Mouse (Mus musculus) erythroid progenitor cell, adult 5-6 weeks (primary cell): Measurements from ENCODE around the gene Hist1h4f. TPM values are rescaled to one million over a fixed set of nuclear protein-coding genes. Genes with fewer than 3 reads are reported as not detected.
A peak's percentile ranks its signal among the peaks of the same experiment; 100 is the strongest.

Experiments used
- ATAC-seq: replicated peaks from 2 replicates; pipeline ENCODE4 v1.8.0; 2016; ENCODE audit warnings: moderate number of reproducible peaks, mild to moderate bottlenecking, moderate TSS enrichment, inconsistent platforms; ENCODE audit not compliant: poor library complexity, low FRiP score, severe bottlenecking
- total RNA-seq, 2 experiments: library from RNA; stranded (forward) in 1 of 2; stranded (reverse) in 1 of 2; fragments of 150-400 nt in 1 of 2; fragments of 186-747, 209-891 nt in 1 of 2; gene quantifications; 2 replicates each; pipeline versions ENCODE4 v1.2.3 to v1.2.4; 2015 to 2017; ENCODE audit warnings: low replicate concordance in 2 of 2

The Hist1h4f gene
- total RNA-seq, 2 experiments from 2014 or later = 838 to 7,675 TPM

DNA sequence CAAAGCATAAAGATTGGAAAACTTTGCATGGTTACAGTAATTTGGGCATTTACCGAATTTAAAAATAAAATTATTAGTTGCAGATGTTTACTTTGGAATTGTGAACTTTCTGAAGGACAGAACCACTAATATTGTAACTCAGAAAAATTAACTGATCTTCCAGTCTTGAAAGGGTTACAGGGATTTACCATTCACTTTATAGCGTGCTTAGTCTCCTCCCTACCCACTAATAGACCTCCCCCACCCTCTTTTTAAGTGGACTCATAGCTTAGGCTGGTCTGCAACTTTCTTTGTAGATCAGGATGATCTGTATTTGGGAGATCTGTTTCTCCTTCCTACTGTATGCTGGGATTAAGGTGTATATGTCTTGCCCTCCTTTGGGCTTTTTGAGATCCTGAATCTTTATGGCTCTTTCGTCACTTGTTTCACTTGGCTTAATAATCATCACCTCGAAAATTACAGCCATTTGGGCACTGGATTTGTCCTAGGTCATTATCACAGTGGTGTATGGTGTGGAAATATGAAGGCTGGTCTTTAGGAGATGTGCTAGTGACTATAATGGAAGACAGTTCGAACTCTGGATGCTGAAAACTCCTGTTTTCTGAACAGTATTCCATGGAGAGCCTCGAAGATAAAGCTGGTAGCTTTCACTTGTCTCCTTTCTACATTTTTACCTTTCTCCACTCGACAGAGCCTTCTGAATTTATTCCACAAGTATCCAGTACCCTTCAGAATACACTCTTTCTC, 15.2 kb downstream of the Hist1h4f start:
- ATAC-seq = no peak

DNA sequence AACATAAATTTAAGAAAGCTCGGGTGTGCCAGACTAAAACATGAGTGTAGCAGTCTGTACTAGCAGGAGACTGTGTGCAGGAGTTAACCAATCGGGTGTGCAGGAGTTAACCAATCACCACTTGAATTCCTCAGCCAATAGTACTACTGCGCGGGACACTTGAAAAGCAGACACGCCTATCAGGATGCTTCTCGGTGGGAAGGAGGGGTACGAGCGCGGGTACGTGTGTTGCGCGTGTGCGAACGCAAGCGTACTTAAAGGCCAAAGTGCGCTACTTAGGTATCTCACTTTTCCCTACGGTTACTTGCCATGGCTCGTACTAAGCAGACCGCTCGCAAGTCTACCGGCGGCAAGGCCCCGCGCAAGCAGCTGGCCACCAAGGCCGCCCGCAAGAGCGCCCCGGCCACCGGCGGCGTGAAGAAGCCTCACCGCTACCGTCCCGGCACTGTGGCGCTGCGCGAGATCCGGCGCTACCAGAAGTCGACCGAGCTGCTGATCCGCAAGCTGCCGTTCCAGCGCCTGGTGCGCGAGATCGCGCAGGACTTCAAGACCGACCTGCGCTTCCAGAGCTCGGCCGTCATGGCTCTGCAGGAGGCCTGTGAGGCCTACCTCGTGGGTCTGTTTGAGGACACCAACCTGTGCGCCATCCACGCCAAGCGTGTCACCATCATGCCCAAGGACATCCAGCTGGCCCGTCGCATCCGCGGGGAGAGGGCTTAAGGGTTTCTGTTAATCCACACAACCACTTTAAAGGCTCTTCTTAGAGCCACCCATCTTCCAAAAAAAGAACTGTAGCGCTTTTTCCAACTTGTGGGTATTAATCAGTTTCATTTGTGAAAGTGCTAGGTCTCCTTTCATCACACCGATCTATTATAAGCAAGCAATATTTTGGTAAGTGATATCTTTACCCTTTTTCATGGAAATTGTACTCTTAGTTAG, 16.0 kb downstream of the Hist1h4f start, which contains the start of gene Hist1h3g:
Gene Hist1h3g, plus strand, starts transcription at position 286 of the 939 bp plus-strand sequence.
- peak; percentile 70 for ATAC-seq

DNA sequence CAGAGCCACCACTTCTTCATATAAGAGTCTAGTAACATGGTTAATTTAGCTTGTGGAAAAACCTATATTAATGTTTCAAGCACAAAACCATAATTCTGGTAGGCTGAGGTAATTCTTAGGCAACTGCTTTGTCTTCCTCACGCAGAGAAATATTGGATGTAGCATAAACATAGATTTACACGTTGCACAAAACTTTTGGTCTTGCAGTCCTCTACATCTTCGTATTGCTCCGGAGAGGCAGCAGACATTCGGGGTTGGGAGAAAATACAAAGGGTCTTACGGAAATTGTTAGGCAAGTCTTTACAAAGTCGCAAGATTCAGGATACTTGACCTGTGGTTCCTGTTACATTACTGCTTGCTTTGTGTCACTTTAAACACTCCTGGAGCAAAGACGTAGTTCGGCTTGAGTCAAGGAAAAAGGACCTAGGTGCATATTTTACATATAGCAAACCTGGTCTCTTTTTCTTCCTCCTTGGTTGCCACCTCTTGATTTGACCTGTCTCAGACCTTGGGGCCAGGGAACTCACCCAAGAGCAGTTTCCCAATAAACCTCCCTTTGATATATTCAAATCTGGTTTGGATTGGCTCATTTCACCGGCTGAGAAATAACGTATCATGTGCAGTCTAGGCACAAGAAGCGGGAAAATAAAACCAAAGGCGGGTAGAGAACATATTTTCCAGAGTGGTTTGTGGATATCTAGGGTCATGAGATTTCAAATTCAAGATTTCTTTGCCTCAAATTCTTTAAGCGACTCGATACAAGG, 16.9 kb downstream of the Hist1h4f start:
- peak; percentile 23 for ATAC-seq

DNA sequence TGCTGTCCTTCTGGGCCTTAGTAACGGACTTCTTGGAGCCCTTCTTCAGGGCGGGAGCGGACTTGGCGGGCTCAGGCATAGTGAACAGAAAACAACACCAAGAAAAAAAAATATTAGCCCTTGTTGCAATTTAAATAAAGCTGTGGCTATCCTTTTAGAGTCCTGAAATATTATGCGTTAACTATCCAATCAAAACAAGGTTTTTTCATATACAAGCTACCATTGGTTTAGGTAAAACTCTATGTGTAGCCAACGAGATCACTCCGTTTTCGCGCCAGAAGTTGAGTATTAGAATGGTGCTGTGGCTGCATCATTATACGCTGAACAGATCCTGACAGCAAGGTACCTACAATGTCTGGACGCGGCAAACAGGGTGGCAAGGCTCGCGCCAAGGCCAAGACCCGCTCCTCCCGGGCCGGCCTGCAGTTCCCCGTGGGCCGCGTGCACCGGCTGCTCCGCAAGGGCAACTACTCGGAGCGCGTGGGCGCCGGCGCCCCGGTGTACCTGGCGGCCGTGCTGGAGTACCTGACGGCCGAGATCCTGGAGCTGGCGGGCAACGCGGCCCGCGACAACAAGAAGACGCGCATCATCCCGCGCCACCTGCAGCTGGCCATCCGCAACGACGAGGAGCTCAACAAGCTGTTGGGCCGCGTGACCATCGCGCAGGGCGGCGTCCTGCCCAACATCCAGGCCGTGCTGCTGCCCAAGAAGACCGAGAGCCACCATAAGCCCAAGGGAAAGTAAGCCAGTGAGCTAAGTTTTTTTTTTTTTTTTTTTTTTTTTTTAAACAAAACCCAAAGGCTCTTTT, 17.7 kb downstream of the Hist1h4f start, which contains the start of gene Hist1h2af:
Gene Hist1h2af, plus strand, starts transcription at position 347 of the 808 bp plus-strand sequence.
- ATAC-seq = peak; percentile 47

DNA sequence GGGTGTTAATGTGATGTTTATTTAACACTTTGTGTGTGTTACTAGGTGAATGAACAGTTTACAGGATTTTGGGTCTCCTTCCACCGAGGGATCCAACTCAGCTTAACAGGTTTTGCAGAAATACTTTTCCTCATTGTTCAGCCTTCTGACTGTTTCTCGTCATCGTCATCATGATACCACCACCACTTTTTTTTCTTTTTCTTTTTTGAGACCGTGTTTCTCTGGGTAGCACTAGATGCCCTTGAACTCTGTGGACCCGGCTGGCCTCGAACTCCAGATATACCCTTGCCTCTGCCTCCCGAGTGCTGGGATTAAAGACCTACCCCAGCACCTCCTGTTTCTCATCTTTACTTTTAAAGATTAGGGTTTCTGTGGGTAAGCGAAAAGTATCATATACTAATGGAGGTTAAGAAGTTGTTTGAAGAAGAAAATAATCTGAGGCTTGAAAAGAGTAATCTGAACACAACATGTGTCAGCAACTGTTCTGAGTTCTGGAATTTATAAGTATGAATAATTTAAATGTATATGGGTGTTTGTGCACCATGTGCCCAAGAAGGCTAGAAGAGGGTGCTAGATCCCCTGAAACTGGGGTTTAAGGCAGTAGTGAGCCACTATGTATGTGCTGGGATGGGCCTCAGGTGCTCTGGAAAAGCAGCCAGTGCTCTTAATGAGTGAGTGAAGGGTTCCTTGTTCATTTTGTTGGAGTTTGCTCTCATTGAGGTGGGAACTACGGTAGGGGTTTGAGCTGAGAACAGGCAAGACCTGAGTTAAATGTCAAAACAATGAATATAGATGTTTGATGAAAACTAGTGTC, 19.0 kb downstream of the Hist1h4f start:
- ATAC-seq = no peak

DNA sequence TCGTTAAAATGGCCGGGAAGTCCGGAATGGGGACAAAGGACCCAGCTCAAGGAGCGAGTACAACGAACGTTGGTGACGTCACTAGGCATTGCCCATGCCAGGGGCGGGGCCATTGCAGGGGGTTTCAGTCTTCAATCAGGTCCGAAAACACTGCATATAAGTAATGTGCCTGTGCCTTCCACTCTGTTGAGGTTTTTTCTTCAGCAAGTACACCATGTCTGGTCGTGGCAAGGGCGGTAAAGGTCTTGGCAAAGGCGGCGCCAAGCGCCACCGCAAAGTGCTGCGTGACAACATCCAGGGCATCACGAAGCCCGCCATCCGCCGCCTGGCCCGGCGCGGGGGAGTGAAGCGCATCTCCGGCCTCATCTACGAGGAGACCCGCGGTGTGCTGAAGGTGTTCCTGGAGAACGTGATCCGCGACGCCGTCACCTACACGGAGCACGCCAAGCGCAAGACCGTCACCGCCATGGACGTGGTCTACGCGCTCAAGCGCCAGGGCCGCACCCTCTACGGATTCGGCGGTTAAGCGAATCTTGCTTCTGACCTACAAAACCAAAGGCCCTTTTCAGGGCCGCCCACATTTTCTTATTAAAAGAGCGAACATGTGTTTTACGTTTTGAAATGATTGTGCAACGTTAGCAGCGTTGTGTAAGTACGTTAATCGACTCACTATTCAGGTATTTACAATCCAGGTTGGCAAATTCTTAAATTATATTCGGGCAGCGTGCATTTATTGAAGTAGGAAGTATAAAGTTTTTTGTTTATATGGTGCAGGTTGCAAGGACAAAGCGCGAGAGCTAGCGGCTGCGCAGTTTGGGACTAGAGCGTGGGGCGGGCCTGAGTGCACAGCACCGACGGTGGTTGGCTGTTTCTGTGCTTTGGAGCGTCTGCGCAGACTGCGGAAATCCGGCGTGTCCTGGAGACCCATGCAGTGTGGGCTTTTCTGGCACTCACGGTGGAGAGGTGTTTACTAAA, 20.3 kb downstream of the Hist1h4f start, which contains the start of gene Hist1h4h:
Gene Hist1h4h, plus strand, starts transcription at position 150 of the 975 bp plus-strand sequence.
- peak; percentile 50 for ATAC-seq

DNA sequence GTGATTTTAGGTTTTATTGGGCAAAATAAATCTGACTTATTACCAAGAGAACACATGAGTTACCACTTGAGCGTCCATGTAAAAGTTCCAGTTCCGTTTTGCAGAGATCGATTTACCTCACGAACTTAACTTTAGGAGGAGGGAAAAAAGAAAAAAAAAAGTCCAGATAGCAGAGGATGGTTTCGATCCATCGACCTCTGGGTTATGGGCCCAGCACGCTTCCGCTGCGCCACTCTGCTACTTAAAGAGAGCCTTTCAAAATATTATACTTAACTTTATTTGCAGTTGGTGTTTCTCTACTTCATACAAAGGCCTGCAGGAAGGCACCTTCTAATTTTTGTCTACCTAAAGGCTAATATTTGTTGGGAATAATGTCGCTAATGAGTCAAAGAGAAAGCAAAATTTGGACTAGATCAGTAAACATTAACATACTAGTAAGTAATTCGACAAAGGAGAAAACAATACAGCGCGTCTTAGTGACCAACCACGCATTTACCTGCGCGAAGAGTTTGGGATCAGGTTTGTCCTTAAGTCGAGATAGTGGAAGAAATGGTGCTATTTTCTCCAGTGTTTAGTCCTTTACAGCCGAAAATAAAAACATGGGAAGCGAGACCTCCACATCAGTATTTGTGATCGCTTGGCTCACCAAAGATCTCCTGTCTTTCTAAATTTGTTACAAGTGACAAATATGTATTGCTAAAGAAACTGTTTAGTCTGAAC, 21.1 kb downstream of the Hist1h4f start:
- no peak for ATAC-seq

DNA sequence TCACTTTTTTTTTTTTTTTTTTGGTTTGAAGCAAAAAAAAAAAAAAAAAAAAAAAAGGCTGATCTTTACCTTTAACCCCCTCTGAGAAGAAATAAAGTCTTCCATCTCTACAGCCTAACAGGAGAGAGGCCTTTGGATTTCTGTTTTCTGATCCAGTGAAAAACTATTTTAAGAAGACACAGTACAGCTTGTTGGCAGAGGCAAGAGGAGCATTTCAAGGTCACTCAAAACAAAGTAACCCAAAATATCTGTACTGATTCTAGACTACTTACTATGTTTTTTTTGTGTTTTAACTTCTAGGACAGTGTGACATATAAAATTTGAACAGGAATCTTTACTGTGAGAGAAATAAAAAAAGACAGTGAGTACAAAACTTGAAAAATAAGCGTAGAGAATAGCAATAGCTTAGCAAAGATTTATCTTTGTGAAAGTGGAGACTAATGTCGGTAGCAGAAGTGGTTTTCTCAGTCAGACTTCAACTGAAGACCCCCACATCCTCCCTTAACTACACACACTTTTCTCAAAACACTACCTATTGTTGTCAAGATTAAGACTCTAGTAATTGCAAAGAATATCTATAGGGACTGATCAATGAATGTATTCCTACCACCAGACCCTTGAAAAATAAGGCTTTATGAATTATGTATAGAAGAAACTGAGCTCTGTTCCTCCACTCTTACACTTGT, 21.8 kb downstream of the Hist1h4f start:
- ATAC-seq = no peak

DNA sequence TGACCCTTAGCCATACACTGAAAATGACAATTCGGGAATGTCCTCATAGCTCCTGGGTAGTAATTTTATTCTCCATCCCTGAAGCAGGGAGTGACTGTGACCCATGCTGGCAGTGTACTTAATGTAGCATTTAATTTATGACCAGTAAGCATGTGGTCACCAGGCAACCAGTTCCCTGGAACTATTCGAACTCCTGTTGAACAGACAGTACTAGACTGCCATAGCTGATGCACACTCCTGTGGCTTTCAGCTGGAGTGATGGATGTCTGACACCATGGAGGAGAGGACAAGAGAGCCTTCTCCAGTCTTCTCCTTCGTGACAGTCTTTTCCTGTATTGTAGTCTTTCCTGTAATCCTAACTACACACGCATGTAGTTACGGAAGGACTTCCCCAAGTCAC, 22.4 kb downstream of the Hist1h4f start:
- ATAC-seq = no peak

DNA sequence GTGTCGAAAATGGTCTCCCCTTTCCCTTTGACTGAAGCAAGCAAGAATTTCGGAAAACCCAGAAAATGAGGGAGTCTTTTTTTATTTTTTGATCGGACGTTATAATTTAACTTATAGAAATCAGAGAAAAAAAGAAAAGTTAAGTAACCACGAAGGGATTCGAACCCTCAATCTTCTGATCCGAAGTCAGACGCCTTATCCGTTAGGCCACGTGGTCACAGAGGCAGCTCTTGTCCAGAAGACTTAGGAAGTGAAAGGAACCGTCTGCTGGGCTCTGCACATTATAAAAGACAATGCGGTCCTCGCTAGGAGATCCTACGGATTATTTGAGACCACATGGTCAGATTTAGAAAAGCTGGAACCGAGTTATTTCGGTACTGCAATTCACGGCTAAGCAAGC, 25.1 kb downstream of the Hist1h4f start:
- ATAC-seq = peak; percentile 36; the same call in 1 of the 2 replicates

DNA sequence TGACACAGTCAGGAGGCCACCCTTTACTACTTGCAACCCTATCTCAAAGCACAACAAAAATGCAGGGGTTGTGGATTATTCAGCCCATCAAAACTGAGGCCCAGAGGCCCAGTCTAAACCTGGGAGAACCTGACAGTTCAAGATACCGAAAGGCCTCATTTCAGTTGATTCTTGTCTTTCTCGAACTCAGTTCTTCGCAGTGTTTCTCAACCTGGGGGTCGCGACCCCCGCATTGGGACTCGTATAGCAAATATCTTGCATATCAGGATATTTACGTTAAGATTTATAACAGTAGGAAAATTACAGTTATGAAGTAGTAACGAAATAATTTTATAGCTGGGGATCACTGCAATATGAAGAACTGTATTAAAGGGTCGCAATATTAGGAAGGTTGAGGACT, 25.5 kb downstream of the Hist1h4f start:
- no peak for ATAC-seq

DNA sequence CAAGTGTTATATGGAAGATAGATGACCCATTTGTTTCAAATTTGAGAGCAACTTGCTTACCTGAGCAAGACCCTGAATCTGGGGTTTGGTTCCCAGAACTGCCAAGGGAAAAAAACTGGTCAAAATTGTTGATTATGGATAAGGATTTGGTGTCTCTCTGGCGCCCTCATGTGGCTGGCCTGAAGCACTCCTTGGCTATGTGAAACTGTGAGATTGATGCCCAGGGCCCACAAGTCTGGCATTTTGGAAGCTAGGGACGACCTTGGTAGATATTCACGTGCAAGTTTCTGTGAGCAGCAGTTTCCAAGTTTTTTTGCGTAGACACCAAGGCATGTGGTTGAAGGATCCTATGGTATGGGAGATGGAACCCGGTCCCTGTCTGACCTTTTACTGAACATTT, 26.8 kb downstream of the Hist1h4f start:
- peak; percentile 61; the same call in 1 of the 2 replicates for ATAC-seq

DNA sequence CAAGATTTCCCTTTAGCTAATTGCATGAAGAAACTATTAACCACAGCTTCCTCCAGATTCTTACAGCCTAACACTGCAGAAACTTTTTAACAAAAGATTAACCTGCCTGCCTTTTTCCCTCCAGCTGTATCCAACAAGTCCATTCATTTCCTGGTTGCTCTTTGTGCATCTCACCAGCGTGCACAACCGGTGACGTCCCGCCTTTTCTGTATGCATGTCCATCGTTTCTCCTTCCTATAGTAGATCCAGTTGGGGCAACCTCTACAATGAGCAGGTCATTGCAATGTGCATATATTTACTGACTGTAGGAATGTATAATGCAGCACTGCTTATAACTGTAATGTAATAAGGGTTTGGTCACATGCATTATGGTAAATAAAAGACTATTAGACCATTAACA, 27.5 kb downstream of the Hist1h4f start:
- ATAC-seq = no peak

DNA sequence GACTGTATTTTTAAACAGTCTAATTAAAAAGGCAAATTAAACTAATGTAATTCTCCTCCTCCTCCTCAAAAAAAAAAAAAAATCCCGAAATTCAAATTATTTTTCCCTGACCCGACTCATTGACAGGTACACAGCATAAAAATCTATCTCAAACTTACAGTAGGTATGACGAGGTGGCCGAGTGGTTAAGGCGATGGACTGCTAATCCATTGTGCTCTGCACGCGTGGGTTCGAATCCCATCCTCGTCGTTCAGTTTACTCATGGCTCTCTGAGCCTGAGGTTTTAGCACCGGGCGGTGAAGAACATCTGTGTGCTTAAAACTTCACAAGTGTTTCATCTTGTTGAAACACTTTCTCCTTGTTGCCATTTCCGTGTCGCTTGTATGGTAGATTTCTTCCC, 29.7 kb downstream of the Hist1h4f start:
- ATAC-seq = no peak

DNA sequence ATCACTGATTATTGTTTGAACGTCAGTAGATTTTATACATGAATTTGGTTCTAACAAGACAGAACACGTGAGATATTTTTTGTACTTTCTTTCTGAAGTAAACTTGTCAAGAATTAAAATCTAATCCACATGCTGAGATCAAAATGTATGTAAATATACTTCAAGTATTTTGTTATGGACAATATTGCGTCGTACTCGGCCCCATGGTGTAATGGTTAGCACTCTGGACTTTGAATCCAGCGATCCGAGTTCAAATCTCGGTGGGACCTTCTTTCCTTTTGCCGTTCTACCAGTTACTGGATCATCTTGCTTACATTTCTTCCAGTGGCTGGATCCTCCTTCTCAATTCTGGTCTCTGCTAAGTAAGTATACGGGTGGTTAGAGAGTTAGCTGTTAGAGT, 32.0 kb downstream of the Hist1h4f start:
- ATAC-seq = peak; percentile 31

DNA sequence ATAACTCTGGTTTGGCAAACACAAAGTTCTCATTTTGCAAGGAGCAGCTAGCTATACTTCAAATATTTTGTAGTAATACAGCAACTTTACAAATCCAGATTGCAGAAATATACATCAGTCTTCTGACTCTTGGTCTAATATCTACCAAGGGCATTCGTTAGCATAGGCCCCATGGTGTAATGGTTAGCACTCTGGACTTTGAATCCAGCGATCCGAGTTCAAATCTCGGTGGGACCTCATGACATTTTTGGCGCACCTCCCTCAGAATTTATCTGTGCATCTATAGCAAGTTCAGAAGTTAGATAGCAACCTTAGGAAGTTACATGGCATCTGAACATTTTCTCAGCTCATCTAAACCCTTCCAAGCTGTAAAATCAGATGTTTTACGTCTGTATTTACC, 32.6 kb downstream of the Hist1h4f start:
- peak; percentile 36 for ATAC-seq
